Mouse (Mus musculus) left cerebral cortex, adult 2 months (tissue): ENCODE data around the gene Poc1b. TPM values are rescaled to one million over a fixed set of nuclear protein-coding genes. Genes with fewer than 3 reads are reported as not detected.

Experiments
- DNase-seq, 2 experiments: peaks; one replicate each; pipeline ENCODE4 v3.0.0; 2021 to 2022; ENCODE audit warnings: low spot score in 2 of 2, mixed read lengths in 1 of 2; ENCODE audit errors: extremely low spot score in 1 of 2
- H3K27ac ChIP-seq: fragments of 200-600 bp; 2 replicates; pipeline ENCODE4 v1.8.1; 2022
- H3K4me3 ChIP-seq: fragments of 200-600 bp; 2 replicates; pipeline ENCODE4 v1.8.1; 2022
- CTCF ChIP-seq: fragments of 200-600 bp; IDR thresholded peaks from 2 replicates; pipeline ENCODE4 v1.8.1; 2022; ENCODE audit warnings: antibody characterized with exemption, mild to moderate bottlenecking, moderate library complexity
- intact Hi-C: fragments of 180-260 bp; cut with DNase I; formaldehyde crosslinking; loops from one replicate; pipeline ENCODE4 v1.15.1; 2025
- total RNA-seq, 2 experiments: library from RNA; stranded (reverse); gene quantifications; 2 replicates each; pipeline ENCODE4 v1.2.3; 2021

Gene Poc1b
- total RNA-seq, 2 experiments from 2014 or later = 5.8 to 8.4 TPM

GRCm38 (mm10) chr10:99086029-99086428, 20.8 kb upstream of the Poc1b start:
- no peak overlapping the region for H3K27ac ChIP-seq
- H3K4me3 ChIP-seq = no peak overlapping the region
- DNase-seq = no peak
- no peak for TF ChIP-seq CTCF
- intact Hi-C loops = loop anchor here (10.0 kb wide), 1 partner anchor 1711 kb away; no protein-coding TSS in a partner anchor

DNA sequence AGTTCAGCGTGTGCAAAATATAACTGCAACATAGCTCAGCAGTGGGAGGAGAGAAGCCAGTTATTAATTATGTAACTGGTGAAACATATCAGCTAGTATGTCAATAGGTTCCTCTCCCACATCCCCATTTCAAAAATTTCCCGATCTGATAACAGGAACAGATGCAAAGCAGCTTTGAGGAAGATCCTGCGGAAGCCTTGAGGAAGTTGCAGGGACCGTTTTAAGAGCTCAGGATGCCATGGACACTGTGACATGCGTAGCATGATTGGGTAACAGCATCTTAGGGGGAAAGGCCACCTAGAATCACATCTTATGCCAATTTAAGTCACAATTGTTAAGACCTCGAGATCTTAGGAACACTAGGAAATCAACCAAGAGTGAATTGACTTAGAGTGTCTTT, 16.9 kb upstream of the Poc1b start:
- no peak for TF ChIP-seq CTCF
- H3K4me3 ChIP-seq = no peak overlapping the region
- intact Hi-C loops = loop anchor here (10.0 kb wide), 1 partner anchor 1715 kb away; no protein-coding TSS in a partner anchor
- H3K27ac ChIP-seq = no peak overlapping the region
- no peak for DNase-seq

DNA sequence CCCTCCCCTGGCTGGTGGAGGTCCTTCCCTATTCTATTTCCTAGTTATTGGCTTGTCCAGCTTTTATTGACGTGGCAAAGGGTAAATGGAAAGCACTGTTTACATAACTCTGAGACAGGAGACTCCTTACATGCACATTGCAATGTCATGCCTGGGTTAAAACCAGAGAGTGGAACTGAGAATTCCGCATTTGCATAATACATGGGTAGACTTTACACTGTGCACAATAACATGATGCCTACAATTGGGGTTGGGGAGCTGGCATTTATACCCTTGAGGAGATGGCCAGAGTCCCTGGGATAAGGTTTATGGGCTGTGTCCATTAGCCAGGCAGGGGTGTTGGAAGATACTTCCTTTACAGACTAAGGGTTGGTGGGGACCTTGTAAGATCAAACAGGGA, 13.5 kb upstream of the Poc1b start:
- DNase-seq = no peak
- no peak for TF ChIP-seq CTCF
- intact Hi-C loops = no loop called here
- Histone ChIP-seq H3K27ac (no peak overlapping the region), H3K4me3 (no peak overlapping the region)

- intact Hi-C loops = no loop called here
- DNase-seq = no peak
- no peak for TF ChIP-seq CTCF
- H3K4me3 ChIP-seq = no peak overlapping the region
- no peak overlapping the region for H3K27ac ChIP-seq
Observed at GRCm38 (mm10) chr10:99095114-99095513, 11.7 kb upstream of the Poc1b start.

DNA sequence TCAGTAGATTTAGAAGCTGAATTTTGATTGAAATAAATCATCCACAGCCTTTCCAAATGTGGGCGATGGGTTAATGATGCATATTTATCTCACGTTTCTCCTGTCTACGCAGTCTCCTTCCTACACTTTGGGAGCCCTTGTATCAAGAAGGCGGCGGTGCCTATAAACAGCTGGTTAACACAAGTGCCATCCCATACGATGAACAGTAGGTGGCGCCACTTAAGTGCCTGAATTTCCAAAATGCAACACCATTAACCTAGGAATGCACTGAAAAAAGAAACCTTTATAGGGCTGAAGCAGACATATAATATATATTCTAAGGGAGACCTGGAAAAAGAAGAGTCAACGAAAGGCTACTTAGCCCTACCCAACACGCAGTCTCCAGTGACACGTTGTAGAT, 9.5 kb upstream of the Poc1b start:
- Histone ChIP-seq H3K4me3 (no peak overlapping the region), H3K27ac (no peak overlapping the region)
- peak; percentile 87 for TF ChIP-seq CTCF
- intact Hi-C loops = no loop called here
- peak; percentile 52 to 54 for DNase-seq

GRCm38 (mm10) chr10:99105522-99105921, 1.3 kb upstream of the Poc1b start:
- no peak overlapping the region for H3K4me3 ChIP-seq
- TF ChIP-seq CTCF = no peak
- no peak for DNase-seq

DNA sequence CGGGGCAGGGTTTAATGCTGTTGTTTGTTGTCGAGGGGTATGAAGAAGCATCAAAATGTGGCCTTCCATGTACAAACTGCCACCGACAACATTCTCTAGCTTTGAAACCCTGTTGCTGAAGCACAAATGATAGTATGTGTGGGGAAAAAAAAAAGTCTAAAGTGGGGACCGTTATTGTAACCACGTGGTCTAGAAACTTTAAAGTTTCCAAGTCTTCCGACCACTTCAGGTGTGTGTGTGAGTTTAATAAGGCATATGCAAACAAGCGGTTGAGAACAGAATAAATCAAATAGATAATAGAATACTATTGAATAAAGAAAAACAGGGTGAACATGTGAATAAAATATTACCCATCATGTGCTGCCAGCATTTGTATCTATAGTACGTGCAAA, 529 bp upstream of the Poc1b start:
- H3K4me3 ChIP-seq = peak overlapping the region; percentile 88
- TF ChIP-seq CTCF = no peak
- intact Hi-C loops = loop anchor here (2.0 to 5.0 kb wide), 3 partner anchors 46 to 512 kb away; partner anchors contain the start of gene Dusp6
- no peak for DNase-seq
- peak overlapping the region; percentile 96 for H3K27ac ChIP-seq

More at GRCm38 (mm10) chr10:99105522-99105921, 1.3 kb upstream of the Poc1b start:
- H3K27ac ChIP-seq = no peak overlapping the region
- intact Hi-C loops = loop anchor here (5.0 kb wide), 2 partner anchors 47 to 157 kb away; partner anchors contain the start of gene Dusp6

GRCm38 (mm10) chr10:99107964-99108363, 1.1 kb downstream of the Poc1b start, which contains the start of gene Galnt4:
Gene Galnt4 (plus strand): TSS chr10:99108159.
- peak in 1 of 2 experiments; percentile 58 for DNase-seq
- peak within 1 kb of the TSS; percentile 88 for H3K4me3 ChIP-seq
- H3K27ac ChIP-seq = peak within 1 kb of the TSS; percentile 96
- TF ChIP-seq CTCF = peak; percentile 57
- intact Hi-C loops = loop anchor here (2.0 to 5.0 kb wide), 3 partner anchors 44 to 511 kb away; partner anchors contain the start of gene Dusp6

DNA sequence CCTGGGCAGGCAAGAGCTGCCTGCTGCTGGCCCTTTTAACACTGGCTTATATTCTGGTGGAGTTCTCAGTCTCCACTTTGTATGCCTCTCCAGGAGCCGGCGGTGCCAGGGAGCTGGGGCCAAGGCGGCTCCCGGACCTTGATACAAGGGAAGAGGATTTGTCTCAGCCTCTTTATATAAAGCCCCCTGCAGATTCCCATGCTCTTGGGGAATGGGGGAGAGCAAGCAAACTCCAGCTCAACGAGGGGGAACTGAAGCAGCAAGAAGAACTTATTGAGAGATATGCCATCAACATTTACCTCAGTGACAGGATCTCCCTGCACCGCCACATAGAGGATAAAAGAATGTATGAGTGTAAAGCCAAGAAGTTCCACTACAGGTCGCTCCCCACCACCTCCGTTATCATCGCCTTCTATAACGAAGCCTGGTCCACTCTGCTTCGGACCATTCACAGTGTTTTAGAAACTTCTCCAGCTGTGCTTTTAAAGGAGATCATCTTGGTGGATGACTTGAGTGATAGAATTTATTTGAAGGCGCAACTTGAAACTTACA, 1.7 kb downstream of the Poc1b start:
- intact Hi-C loops = loop anchor here (5.0 kb wide), 2 partner anchors 44 to 154 kb away; partner anchors contain the start of gene Dusp6
- TF ChIP-seq CTCF = no peak
- Histone ChIP-seq H3K27ac (peak overlapping the region; percentile 67), H3K4me3 (peak overlapping the region; percentile 88)
- DNase-seq = no peak

- DNase-seq = no peak
- H3K27ac ChIP-seq = no peak overlapping the region
- no peak for TF ChIP-seq CTCF
- intact Hi-C loops = no loop called here
- H3K4me3 ChIP-seq = no peak overlapping the region
Observed at GRCm38 (mm10) chr10:99113533-99113932, 6.7 kb downstream of the Poc1b start.

- DNase-seq = no peak
- TF ChIP-seq CTCF = no peak
- Histone ChIP-seq H3K4me3 (no peak overlapping the region), H3K27ac (no peak overlapping the region)
- intact Hi-C loops = no loop called here
Observed at GRCm38 (mm10) chr10:99114295-99114694, 7.5 kb downstream of the Poc1b start.

DNA sequence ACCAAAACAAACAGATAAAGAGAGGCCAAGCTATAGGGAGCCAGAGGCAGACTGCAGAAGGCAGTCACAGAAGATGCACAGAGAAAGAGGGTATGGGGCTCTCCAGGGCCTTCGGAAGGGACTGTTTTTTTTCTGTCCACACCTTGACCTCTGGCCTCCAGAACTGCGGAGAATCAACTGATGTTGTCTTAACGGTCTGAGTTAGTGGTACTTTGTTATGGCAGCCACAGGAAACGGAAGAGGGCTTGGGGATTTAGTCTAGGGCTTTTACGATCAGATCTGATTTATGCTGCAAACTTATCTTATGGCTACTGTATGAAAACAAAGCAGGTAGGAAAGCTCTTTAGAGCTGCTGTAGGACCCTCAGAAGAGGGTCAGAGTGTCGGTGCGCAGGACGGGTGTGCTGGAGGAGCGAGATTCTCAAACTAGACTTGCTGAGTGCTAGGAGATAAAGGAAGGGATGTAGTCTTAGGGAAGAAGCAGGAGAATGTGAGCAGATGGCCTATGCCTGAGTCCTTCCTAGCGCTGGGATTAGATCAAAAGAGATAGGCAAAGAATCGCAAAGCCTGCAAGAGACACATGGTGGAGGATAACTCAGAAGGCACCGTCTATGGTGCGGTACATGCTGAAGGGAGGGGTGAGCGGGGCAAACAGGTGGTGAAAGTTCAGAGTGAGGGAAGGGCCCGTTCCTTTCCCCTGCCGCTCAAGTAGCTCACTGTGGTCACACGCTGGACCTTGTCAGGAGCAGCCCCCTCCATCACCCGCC, 8.8 kb downstream of the Poc1b start:
- intact Hi-C loops = no loop called here
- Histone ChIP-seq H3K4me3 (no peak overlapping the region), H3K27ac (no peak overlapping the region)
- no peak for TF ChIP-seq CTCF
- no peak for DNase-seq
